Mouse (Mus musculus) T-helper 17 cell (primary cell): ENCODE results near the gene Zfp513.
"Not testable (repeated sequence)": the region's sequence is repeated elsewhere in the genome, so short reads cannot be mapped to it uniquely, and the experiment has no call there.

Source experiments
- in situ Hi-C, 2 experiments: fragments of 300-600 bp; cut with MboI, MseI; formaldehyde crosslinking; loops; 1 replicate in 1 of 2; 2 replicates in 1 of 2; pipeline ENCODE4 v1.15.1; 2025; ENCODE audit warnings: high pct_unique_total_duplicates in 2 of 2

The Zfp513 gene

GRCm38 (mm10) chr5:31201742-31202590 is at the start of gene Zfp513:
TSS of gene Zfp513 (minus strand) at chr5:31202303.
- in situ Hi-C loops = no loop called here

GRCm38 (mm10) chr5:31251541-31252101 is 49.5 kb upstream of the Zfp513 start, which contains the start of gene Krtcap3:
TSS of gene Krtcap3 (plus strand) at chr5:31251691.
- in situ Hi-C loops = no loop called here

- in situ Hi-C loops = no loop called here
Observed at GRCm38 (mm10) chr5:31250716-31251115, 48.6 kb upstream of the Zfp513 start.

- in situ Hi-C loops = loop anchor here in 1 of 2 experiments (10.0 kb wide), 1 partner anchor 803 kb away; no protein-coding TSS in a partner anchor
Observed at GRCm38 (mm10) chr5:31242191-31242590, 40.1 kb upstream of the Zfp513 start.

- in situ Hi-C loops = loop anchor here in 1 of 2 experiments (10.0 kb wide), 1 partner anchor 803 kb away; no protein-coding TSS in a partner anchor
Observed at GRCm38 (mm10) chr5:31241522-31242034, 39.5 kb upstream of the Zfp513 start.

DNA sequence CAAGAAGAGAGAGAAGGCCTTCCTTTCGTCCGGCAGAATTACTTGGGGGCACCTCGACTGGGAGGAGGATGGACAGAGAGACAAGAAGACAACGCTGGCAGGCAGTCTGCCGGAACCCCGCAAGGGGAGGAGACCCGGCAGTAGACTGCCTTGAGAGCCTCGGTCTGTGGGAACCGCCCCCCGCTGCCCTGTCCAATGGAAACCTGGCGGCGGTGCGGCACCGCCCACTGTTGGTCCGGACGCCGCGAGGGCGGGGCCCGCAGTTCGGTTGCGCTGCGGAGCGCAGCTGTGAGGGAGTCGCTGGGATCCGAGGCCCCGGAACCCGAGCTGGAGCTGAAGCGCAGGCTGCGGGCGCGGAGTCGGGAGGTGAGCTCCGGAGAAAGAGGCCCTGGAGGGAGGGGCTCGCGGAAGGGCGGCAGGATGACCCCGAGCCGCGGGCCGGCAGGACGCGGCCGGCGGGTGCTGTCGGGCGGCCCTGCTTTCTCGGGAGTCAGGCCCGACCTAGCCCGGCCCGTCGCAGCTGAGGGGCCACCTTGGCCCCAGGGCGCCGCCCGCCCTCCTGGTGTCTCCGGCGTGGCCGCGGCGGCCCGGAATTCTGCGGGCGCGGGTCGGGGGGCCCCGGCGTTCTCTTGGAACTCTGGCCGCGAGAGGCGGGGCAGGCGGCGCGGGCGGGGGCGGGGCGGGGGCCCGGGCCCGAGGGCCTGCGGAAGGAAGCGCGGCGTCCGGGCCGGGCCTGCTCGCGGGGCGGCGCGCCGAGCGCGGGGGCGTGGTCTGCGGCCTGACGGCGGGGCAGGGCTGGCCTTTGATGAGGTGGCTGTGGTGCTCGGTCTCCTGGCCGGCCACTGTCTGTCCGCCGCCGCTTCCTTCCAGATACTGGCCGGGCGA is 38.8 kb upstream of the Zfp513 start, which contains the start of the genes Nrbp1 and Gm9970:
TSS of gene Nrbp1 (plus strand) at position 228 of the 885 bp plus-strand sequence.
TSS of gene Gm9970 (minus strand) at position 596 of the 885 bp plus-strand sequence.
- in situ Hi-C loops = loop anchor here in 1 of 2 experiments (10.0 kb wide), 1 partner anchor 804 kb away; no protein-coding TSS in a partner anchor

DNA sequence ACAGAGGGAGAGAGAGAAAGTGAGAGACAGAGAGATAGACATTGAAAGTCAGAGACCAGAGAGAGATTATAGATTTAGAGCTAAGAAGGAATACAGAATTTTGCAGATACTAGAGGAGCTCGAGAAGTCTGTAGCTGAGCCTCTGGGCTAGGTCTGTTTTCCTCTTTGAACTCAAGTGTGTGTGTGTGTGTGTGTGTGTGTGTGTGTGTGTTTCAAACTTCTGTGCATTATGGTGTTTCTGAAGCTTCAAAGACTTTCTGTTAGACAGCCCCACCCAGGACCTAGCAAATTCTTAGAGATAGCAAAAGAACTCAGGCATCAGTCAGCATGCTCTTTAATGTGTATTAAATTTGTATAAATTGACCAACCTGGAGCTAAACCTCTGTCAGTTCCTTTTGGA is 24.5 kb upstream of the Zfp513 start:
- in situ Hi-C loops = no loop called here

DNA sequence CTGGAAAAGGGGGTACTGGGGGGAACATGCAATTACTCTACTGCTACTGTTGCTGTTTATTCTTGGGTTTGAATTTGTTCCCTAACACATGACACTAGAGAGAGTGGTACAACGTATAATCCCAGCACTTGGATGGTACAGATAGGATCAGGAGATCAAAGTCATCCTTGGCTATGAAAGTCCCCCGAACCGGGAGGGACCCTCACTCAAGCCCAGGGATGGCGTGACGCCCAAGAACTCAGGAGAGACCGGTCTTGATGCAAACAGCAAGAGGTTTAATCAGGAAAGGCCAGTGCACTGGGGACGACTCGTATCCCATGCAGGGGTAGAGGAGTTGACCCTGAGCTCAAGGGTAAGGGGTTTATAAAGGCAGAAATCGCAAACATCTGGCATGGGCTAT is 20.6 kb upstream of the Zfp513 start:
- in situ Hi-C loops = no loop called here

GRCm38 (mm10) chr5:31221304-31221945 is 19.3 kb upstream of the Zfp513 start:
- in situ Hi-C loops = no loop called here

GRCm38 (mm10) chr5:31220448-31221303 is 18.6 kb upstream of the Zfp513 start, which contains the start of gene Ppm1g:
TSS of gene Ppm1g (minus strand) at chr5:31220687.
- in situ Hi-C loops = no loop called here

DNA sequence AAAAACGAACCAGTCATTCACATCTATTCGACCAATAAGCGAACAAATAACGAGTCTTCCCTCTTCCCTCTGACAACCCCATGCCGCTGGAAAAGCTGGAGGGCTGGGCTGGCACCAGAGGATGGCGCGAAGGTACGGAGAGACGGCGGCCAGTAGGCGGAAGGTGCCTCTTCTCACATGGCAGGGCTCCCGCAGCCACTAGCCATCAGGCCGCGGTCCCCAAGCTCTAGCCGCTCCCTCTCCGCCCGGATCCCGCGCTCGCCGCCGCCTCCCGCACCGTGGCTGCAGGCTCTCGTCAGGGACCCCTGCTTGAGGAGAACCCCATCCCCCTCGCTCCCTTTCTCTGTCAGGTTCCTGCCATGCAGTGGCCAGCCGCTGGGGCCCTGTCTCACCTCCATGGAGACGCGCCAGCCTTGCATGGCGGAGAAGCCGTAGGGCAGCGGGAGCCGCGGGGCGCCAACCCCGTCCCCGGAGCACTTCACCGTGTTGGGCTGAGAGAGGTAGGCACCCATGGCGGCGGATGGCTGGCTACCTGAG is 17.9 kb upstream of the Zfp513 start:
- in situ Hi-C loops = no loop called here

- in situ Hi-C loops = no loop called here
Observed at GRCm38 (mm10) chr5:31219474-31219873, 17.4 kb upstream of the Zfp513 start.

DNA sequence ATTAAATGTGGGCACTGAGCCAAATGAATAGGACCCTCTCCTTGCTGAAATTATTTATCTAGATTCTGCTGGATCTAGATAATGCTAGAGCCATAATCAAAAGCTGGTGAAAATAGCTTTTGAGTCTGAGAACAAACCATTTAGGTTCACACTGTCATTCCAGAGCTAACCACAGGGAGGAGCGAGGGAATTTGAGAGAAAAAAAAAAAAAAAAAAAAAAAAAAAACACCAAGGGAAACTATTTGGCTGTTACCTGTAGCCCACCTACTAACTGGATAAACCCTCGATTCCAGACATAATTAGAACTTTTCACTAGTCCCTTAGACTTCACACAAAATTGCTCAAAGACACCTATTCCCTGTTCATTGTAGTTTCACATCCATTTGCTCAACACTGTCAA is 17.0 kb upstream of the Zfp513 start:
- in situ Hi-C loops = no loop called here

DNA sequence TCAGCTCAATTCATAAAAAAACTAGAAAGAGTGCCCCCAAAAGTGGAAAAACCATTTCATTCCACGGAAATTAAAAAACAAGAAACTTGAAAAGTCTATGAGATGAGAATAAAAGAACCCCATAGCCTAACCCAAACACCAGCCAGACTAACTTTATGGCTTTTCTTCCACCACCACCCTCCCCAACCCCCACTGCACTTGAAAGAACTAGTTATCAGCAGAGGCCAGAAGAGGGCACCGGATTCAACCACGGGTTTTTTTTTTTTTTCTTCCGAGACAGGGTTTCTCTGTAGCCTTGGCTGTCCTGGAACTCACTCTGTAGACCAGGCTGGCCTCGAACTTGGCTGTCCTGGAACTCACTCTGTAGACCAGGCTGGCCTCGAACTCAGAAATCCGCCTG is 16.2 kb upstream of the Zfp513 start:
- in situ Hi-C loops = no loop called here

DNA sequence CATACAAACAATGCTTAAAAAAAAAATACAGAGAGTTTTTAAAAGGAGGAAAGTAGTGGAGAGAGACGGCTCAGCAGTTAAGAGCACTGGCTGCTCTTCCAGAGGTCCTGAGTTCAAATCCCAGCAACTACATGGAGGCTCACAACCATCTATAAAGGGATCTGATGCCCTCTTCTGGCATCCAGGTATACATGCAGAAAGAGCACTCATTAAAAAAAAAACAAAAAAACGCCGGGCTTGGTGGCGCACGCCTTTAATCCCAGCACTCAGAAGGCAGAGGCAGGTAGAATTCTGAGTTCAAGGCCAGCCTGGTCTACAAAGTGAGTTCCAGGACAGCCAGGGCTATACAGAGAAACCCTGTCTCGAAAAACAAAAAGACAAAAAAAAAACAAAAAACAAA is 14.5 kb upstream of the Zfp513 start:
- in situ Hi-C loops = not testable (repeated sequence)

- in situ Hi-C loops = no loop called here
Observed at GRCm38 (mm10) chr5:31204421-31204820, 2.3 kb upstream of the Zfp513 start.

DNA sequence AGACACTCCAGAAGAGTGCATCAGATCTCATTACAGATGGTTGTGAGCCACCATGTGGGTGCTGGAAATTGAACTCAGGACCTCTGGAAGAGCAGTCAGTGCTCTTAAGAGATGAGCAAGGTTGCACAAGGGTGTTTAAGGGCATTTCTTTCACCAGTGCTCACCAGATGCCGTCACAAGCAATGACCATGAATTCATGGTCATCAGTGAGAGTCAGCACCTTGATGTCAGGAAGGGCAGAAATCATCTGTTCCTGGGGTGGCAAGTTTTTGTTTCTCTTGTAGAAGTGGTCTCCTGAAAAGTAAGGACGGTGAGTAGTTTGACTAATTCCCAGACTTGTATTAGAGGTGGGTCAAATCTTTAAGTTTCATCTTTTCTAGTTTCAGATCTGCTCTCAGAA is 1.8 kb upstream of the Zfp513 start:
- in situ Hi-C loops = no loop called here

- in situ Hi-C loops = no loop called here
Observed at GRCm38 (mm10) chr5:31202933-31203332, 830 bp upstream of the Zfp513 start.

DNA sequence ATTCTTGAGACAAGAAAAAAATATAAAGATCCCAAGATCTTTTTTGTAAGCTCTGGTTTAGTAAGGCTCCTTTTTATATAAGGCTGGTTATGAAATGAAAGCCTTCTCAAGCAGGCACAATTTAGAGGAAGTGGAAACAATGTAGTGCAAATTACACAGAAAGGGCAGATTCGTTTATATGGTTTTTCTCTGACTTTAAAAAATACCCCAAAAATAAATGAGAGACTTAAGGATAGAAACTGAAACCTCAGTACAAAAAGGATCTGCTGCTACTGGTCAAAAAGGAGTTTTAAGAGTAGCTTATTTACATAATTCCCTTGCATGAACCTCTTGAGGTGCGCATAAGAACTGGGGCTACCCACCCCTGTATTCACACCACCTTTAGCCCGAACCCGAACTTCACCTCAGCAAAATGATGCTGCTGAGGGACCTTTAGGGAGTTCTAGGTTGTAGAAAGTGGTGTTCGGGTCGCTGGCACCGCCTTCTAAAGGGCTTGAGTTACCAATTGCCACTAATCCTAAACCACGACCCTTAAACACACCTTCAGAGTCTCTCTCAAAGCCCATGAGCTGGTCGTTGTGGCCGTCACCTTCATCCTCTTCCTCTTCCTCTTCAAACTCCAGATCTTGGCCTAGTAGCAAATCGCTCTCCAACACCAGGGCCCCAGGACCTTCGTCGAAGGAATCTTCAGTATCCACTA is 911 bp downstream of the Zfp513 start:
- in situ Hi-C loops = no loop called here
